Mouse (Mus musculus): ENCODE results near the gene Nfatc3. TPM values are rescaled to one million over a fixed set of nuclear protein-coding genes. Genes with fewer than 3 reads are reported as not detected.

The Nfatc3 gene
- total RNA-seq, 2 experiments from 2014 or later, result 17.4 to 20.5 TPM

GRCm38 (mm10) chr8:106056455-106056982 is 2.1 kb upstream of the Nfatc3 start:
- DNase-seq, result no peak

DNA sequence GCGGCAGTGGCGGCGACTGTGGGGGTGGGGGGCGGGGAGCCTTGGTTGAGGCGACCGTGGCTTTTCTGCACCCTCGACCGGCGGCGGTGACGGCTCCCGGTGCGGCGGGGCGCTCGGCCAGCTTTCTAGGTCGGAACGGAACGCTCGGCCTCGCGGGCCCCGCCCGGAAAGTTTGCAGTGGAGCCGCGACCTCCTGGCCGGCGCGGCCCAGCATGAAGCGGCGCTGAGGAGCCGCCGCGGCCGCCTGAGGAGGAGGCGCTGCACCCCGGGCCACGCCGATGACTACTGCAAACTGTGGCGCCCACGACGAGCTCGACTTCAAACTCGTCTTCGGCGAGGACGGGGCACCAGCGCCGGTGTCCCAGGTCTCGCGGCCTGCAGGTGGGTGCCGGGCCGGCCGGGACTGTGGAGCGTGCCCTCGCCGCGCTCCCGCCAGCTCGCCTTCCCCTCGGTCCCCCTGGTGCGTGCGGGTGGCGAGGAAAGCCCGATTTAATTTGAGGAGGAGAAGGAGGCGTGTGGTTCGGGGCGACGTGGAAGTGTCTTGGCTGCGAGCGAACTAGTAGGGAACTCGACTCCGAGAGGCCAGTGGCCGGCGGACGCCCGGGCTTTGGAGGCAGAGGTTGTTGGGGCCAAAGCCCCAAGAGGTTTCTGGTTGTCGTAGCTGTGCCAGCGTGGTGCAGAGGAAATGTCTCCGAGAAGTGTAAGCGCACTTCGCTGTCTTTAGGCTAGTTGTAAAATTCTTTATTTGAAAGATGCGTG is 1.2 kb downstream of the Nfatc3 start:
- peak; percentile 63 to 78 for DNase-seq

DNA sequence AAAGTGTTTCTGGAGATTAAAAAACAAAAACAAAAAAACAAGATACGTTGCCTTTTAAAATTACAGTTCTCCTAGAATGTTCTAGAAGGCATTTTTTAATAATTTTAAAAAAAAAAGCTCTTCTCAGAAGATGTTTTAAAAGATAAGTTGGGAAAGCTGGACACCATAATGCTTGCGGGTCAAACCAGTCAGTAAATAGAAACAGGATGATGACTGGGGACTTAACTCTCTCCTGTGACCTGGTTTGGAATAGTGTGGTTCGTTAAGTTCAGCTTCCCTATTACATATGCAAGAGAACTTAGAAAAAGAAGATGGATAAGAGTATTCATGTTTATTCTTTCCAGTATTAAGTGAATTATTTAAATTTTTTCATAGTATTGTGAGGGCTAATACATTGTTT is 1.9 kb downstream of the Nfatc3 start:
- no peak for DNase-seq

GRCm38 (mm10) chr8:106061686-106062085 is 3.0 kb downstream of the Nfatc3 start:
- no peak for DNase-seq

DNA sequence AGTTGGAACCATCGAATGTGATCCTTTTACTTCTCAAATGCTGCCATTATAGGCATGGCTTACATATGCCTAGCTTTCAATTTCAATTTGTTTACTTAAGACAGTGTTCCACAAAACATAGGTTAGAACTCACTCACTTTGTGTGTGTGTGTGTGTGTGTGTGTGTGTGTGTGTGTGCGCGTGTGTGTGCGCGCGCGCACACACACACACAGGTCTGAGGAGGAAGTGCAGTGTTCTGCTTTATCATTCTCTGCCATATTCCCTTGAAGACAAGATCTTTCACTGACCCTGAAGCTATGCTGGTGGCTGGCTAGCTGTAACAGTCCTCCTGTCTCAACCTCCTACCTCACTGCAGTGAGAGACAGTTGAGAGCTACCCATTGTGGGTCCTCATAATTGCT is 4.4 kb downstream of the Nfatc3 start:
- DNase-seq, result no peak

DNA sequence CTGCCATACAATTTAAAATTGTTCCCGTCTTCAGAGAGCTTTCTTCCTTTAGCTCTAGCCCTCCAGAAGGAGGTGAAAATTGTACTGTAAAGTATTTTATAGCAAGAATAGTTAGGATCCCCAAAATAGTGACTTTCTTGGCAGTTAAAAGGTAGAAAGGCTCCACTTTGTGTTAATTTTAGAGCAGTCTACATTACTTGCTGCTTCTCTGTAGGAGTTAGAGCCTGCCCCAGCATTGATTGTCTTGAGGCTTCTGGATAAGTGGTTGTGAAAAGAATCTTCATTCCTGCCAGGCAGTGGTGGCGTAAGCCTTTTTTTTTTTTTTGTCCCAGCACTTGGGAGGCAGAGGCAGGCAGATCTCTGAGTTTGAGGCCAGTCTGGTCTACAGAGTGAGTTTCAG is 8.1 kb downstream of the Nfatc3 start:
- DNase-seq, result no peak

DNA sequence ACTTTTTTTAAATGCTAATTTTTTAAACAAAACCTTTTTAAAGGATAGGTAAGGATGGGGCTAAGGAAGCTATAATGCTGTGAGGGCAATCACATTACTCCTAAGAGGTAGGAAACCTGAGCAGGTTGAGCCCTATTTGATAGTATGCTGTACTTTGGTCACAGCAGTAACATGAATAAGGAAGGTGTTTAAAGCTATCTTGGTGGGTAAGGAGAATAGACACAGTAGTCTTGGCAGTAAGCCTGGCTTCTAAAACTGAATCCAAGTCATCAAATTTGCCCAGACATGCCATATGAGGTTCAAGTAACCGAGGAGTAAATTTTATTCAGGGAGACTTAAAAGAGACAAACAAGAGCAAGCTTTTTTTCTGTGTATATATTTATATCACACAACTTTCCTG is 10.9 kb downstream of the Nfatc3 start:
- DNase-seq, result no peak

DNA sequence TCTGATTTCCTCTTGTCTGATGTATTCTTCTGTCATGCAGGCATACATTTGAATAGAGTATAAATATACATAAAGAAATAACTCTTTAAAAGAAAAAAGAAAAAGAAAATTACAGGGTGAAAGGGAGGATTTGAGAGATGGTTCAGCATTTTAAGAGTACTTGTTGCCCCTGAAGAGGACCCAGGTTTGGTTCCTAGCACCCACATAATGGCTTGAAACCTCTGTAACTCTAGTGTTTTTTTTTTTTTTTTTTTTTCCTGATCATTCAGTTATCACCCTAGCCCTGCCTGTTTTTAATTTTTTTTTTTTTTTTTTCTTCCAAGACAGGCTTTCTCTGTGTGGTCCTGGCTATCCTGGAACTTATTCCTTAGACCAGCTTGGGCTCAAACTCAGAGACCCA is 13.5 kb downstream of the Nfatc3 start:
- no peak for DNase-seq

DNA sequence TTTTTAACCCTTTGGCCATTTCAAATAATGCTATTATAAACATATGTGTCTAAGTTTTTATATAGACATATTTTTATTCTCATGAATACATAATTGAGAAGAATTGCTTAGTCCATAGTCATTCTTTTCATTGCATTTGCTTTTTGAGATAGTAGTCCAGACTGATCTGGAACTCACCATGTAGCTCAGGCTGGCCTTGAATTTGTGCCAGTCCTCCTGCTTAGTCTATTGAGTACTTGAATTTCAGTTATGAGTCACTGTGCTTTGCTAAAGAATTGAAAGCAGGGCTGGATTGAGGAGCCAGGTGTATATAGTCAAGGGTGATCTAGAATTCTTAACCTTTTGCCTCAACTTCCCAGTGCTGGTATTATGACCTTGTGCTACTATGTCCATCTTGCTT is 15.6 kb downstream of the Nfatc3 start:
- DNase-seq, result no peak

GRCm38 (mm10) chr8:106074659-106075058 is 16.0 kb downstream of the Nfatc3 start:
- no peak for DNase-seq

- DNase-seq, result peak in 1 of 2 experiments; percentile 38
Observed at GRCm38 (mm10) chr8:106075161-106075862, 16.7 kb downstream of the Nfatc3 start.

GRCm38 (mm10) chr8:106075863-106076174 is 17.2 kb downstream of the Nfatc3 start:
- DNase-seq, result no peak

GRCm38 (mm10) chr8:106076612-106077011 is 18.0 kb downstream of the Nfatc3 start:
- peak; percentile 49 to 58 for DNase-seq

GRCm38 (mm10) chr8:106077452-106078067 is 18.9 kb downstream of the Nfatc3 start:
- DNase-seq, result no peak

- DNase-seq, result no peak
Observed at GRCm38 (mm10) chr8:106102321-106102720, 43.7 kb downstream of the Nfatc3 start.

GRCm38 (mm10) chr8:106103888-106104287 is 45.2 kb downstream of the Nfatc3 start:
- DNase-seq, result no peak

GRCm38 (mm10) chr8:106106193-106106592 is 47.6 kb downstream of the Nfatc3 start:
- no peak for DNase-seq

GRCm38 (mm10) chr8:106108080-106108479 is 49.4 kb downstream of the Nfatc3 start:
- DNase-seq, result peak in 1 of 2 experiments; percentile 5

DNA sequence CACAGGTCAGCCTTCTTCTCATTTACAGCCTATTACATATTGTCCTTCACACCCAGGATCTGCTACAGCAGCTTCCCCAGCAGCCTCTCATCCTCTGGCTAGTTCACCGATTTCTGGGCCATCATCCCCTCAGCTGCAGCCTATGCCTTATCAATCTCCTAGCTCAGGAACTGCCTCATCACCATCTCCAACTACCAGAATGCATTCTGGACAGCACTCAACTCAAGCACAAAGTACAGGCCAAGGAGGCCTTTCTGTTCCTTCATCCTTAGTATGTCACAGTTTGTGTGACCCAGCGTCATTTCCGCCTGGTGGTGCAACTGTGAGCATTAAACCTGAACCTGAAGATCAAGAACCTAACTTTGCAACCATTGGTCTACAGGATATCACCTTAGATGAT is 50.1 kb downstream of the Nfatc3 start:
- peak in 1 of 2 experiments; percentile 15 for DNase-seq

- DNase-seq, result no peak
Observed at GRCm38 (mm10) chr8:106112041-106112440, 53.4 kb downstream of the Nfatc3 start.

- no peak for DNase-seq
Observed at GRCm38 (mm10) chr8:106112514-106112913, 53.9 kb downstream of the Nfatc3 start.

- peak in 1 of 2 experiments; percentile 28 for DNase-seq
Observed at GRCm38 (mm10) chr8:106115897-106116296, 57.3 kb downstream of the Nfatc3 start.

- no peak for DNase-seq
Observed at GRCm38 (mm10) chr8:106123443-106123842, 64.8 kb downstream of the Nfatc3 start.
